Mouse (Mus musculus): ENCODE measurements around the gene Gpr39. TPM values are rescaled to one million over a fixed set of nuclear protein-coding genes. Genes with fewer than 3 reads are reported as not detected.

Gene Gpr39
- polyA plus RNA-seq, 1 experiment, result 5.5 TPM

- Histone ChIP-seq H3K4me3 (replicated peaks; ENCODE audit: extremely low read depth, low read depth, low read length) (no peak overlapping the region), H3K4me1 (ENCODE audit: control insufficient read depth, insufficient read depth, low read length) (no peaks in the 10 kb centered on the region)
- DNase-seq, result no peak
- 88% methylated on average over 4 of the region's 4 CpGs for WGBS
- TF ChIP-seq CTCF (IDR thresholded peaks at IDR 0.05; ENCODE audit: insufficient read depth, low read length) (no peak), POLR2A (IDR thresholded peaks at IDR 0.05; ENCODE audit: borderline replicate concordance, extremely low read depth, low read depth, low read length) (no peak)
These were observed 146.8 kb downstream of the Gpr39 start for GRCm38 (mm10) chr1:125823611-125824010.

- TF ChIP-seq POLR2A (IDR thresholded peaks at IDR 0.05; ENCODE audit: borderline replicate concordance, extremely low read depth, low read depth, low read length), result no peak
- TF ChIP-seq CTCF (IDR thresholded peaks at IDR 0.05; ENCODE audit: insufficient read depth, low read length), result no peak
- H3K4me3 ChIP-seq (replicated peaks; ENCODE audit: extremely low read depth, low read depth, low read length), result no peak overlapping the region
- H3K4me1 ChIP-seq (ENCODE audit: control insufficient read depth, insufficient read depth, low read length), result no peaks in the 10 kb centered on the region
- DNase-seq, result no peak
- WGBS, result 21% methylated on average over 1 of the region's 1 CpGs
These were observed 160.7 kb downstream of the Gpr39 start for GRCm38 (mm10) chr1:125837507-125837906.

GRCm38 (mm10) chr1:125839746-125840392 lies 163.1 kb downstream of the Gpr39 start:
- Histone ChIP-seq H3K4me1 (ENCODE audit: control insufficient read depth, insufficient read depth, low read length) (no peaks in the 10 kb centered on the region), H3K4me3 (replicated peaks; ENCODE audit: extremely low read depth, low read depth, low read length) (no peak overlapping the region)
- no peak for DNase-seq
- TF ChIP-seq CTCF (IDR thresholded peaks at IDR 0.05; ENCODE audit: insufficient read depth, low read length) (no peak), POLR2A (IDR thresholded peaks at IDR 0.05; ENCODE audit: borderline replicate concordance, extremely low read depth, low read depth, low read length) (no peak)
- 59% methylated on average over 13 of the region's 13 CpGs for WGBS

- no peak overlapping the region for H3K4me3 ChIP-seq (replicated peaks; ENCODE audit: extremely low read depth, low read depth, low read length)
- DNase-seq, result no peak
- 15% methylated on average over 5 of the region's 5 CpGs for WGBS
- TF ChIP-seq CTCF (IDR thresholded peaks at IDR 0.05; ENCODE audit: insufficient read depth, low read length) (no peak), POLR2A (IDR thresholded peaks at IDR 0.05; ENCODE audit: borderline replicate concordance, extremely low read depth, low read depth, low read length) (no peak)
- H3K4me1 ChIP-seq (ENCODE audit: control insufficient read depth, insufficient read depth, low read length), result no peaks in the 10 kb centered on the region
These were observed 177.9 kb downstream of the Gpr39 start for GRCm38 (mm10) chr1:125854646-125855045.

- TF ChIP-seq CTCF (IDR thresholded peaks at IDR 0.05; ENCODE audit: insufficient read depth, low read length), result no peak
- TF ChIP-seq POLR2A (IDR thresholded peaks at IDR 0.05; ENCODE audit: borderline replicate concordance, extremely low read depth, low read depth, low read length), result no peak
- H3K4me1 ChIP-seq (ENCODE audit: control insufficient read depth, insufficient read depth, low read length), result no peaks in the 10 kb centered on the region
- no peak for DNase-seq
- 77% methylated on average over 5 of the region's 5 CpGs for WGBS
- H3K4me3 ChIP-seq (replicated peaks; ENCODE audit: extremely low read depth, low read depth, low read length), result no peak overlapping the region
These were observed 181.8 kb downstream of the Gpr39 start for GRCm38 (mm10) chr1:125858631-125859030.

GRCm38 (mm10) chr1:125870056-125870455 lies 193.3 kb downstream of the Gpr39 start:
- H3K4me3 ChIP-seq (replicated peaks; ENCODE audit: extremely low read depth, low read depth, low read length), result no peak overlapping the region
- no peak for DNase-seq
- WGBS, result 57% methylated on average over 7 of the region's 7 CpGs
- H3K4me1 ChIP-seq (ENCODE audit: control insufficient read depth, insufficient read depth, low read length), result no peaks in the 10 kb centered on the region
- TF ChIP-seq CTCF (IDR thresholded peaks at IDR 0.05; ENCODE audit: insufficient read depth, low read length) (no peak), POLR2A (IDR thresholded peaks at IDR 0.05; ENCODE audit: borderline replicate concordance, extremely low read depth, low read depth, low read length) (no peak)

- no peak overlapping the region for H3K4me3 ChIP-seq (replicated peaks; ENCODE audit: extremely low read depth, low read depth, low read length)
- WGBS, result 90% methylated on average over 9 of the region's 9 CpGs
- no peaks in the 10 kb centered on the region for H3K4me1 ChIP-seq (ENCODE audit: control insufficient read depth, insufficient read depth, low read length)
- TF ChIP-seq POLR2A (IDR thresholded peaks at IDR 0.05; ENCODE audit: borderline replicate concordance, extremely low read depth, low read depth, low read length), result no peak
- TF ChIP-seq CTCF (IDR thresholded peaks at IDR 0.05; ENCODE audit: insufficient read depth, low read length), result no peak
- no peak for DNase-seq
These were observed 216.4 kb downstream of the Gpr39 start for GRCm38 (mm10) chr1:125893158-125893557.

- peaks cover 4% of the 10 kb centered on the region; the same call in 1 of the 2 replicates for H3K4me1 ChIP-seq (ENCODE audit: control insufficient read depth, insufficient read depth, low read length)
- no peak for DNase-seq
- WGBS, result 24% methylated on average over 14 of the region's 14 CpGs
- no peak for TF ChIP-seq POLR2A (IDR thresholded peaks at IDR 0.05; ENCODE audit: borderline replicate concordance, extremely low read depth, low read depth, low read length)
- TF ChIP-seq CTCF (IDR thresholded peaks at IDR 0.05; ENCODE audit: insufficient read depth, low read length), result no peak
- H3K4me3 ChIP-seq (replicated peaks; ENCODE audit: extremely low read depth, low read depth, low read length), result no peak overlapping the region
These were observed 233.5 kb downstream of the Gpr39 start for GRCm38 (mm10) chr1:125910211-125910870.

GRCm38 (mm10) chr1:125910871-125911265 lies 234.1 kb downstream of the Gpr39 start:
- TF ChIP-seq POLR2A (IDR thresholded peaks at IDR 0.05; ENCODE audit: borderline replicate concordance, extremely low read depth, low read depth, low read length) (no peak), CTCF (IDR thresholded peaks at IDR 0.05; ENCODE audit: insufficient read depth, low read length) (no peak)
- peaks cover 4% of the 10 kb centered on the region; the same call in 1 of the 2 replicates for H3K4me1 ChIP-seq (ENCODE audit: control insufficient read depth, insufficient read depth, low read length)
- H3K4me3 ChIP-seq (replicated peaks; ENCODE audit: extremely low read depth, low read depth, low read length), result no peak overlapping the region
- WGBS, result 9% methylated on average over 9 of the region's 9 CpGs
- no peak for DNase-seq

Data from lung, adult 2 months (tissue).